Comparison of ENCODE assay signal across 18 mouse cellular contexts in the genomic region with DNA sequence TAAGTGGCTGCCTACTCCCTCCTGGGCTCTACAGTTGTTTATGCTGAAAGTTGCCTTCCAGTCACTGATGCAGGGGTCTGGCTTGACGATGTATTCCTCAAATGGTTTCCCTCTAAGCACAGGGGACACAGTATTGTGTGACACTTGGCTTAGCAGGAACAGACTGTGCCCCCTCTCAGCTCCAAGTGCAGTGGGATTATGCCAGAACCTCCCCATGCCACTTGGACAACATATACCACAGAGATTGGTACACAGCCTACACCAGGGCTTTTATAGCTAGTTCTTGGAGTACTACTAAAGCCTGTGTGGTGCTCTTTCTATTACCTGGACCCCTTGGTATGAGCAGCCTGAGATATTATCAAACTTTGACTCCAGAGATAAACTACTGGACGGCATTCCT. TPM values are rescaled to one million over a fixed set of nuclear protein-coding genes. Genes with fewer than 3 reads are reported as not detected.
A peak's percentile ranks its signal among the peaks of the same experiment; 100 is the strongest.
DNase-seq lines count a peak whose midpoint lies in the region; ATAC-seq and TF ChIP-seq lines count a peak whose summit lies in the region.
"Not testable (repeated sequence)": the region's sequence is repeated elsewhere in the genome, so short reads cannot be mapped to it uniquely, and the experiment has no call there.
"Had no signal": no experiment of that assay in that cellular context is flagged by ENCODE, and none has a peak within 500 bp of the region (broad histone marks: within the 10 kb centered on the region; RNA-seq: fewer than 3 reads in every experiment).

No protein-coding gene starts in this region.

- H3K9ac ChIP-seq in forebrain, postnatal 0 days; hindbrain, embryonic 16.5 days (ENCODE audit: low read depth, low read length); liver, adult 2 months (ENCODE audit: low read depth, low read length); liver, embryonic 13.5 days: not testable (repeated sequence)

- H3K4me2 ChIP-seq in forebrain, postnatal 0 days (ENCODE audit: low read depth); hindbrain, embryonic 16.5 days (ENCODE audit: low read length); liver, embryonic 13.5 days: not testable (repeated sequence)

- H3K4me1 ChIP-seq in forebrain, postnatal 0 days (ENCODE audit: insufficient read depth); hindbrain, embryonic 16.5 days (ENCODE audit: control insufficient read depth, insufficient read depth, low read depth, low read length); liver, adult 2 months (ENCODE audit: control insufficient read depth, insufficient read depth, low read length); liver, embryonic 13.5 days (replicated peaks): not testable (repeated sequence)

- H3K79me2 ChIP-seq in liver, adult 2 months (ENCODE audit: control insufficient read depth, insufficient read depth, low read length) = not testable (repeated sequence)

- peak; percentile 63 to 68 for DNase-seq in cerebellum, postnatal 10 days
- peak; percentile 45 to 55 for DNase-seq in cerebellum, postnatal 14 days
- not testable (repeated sequence) for DNase-seq in forebrain, postnatal 0 days; liver, adult 2 months (ENCODE audit: extremely low read depth, low read depth, low spot score); liver, embryonic 13.5 days
- peak; percentile 68 for DNase-seq in heart, adult 11 months
- peak; percentile 1 for DNase-seq in retina, embryonic 14.5 days (ENCODE audit: low spot score)

- not testable (repeated sequence) for TF ChIP-seq CTCF in forebrain, postnatal 0 days (IDR thresholded peaks at IDR 0.05; ENCODE audit: low read depth); liver, adult 2 months (IDR thresholded peaks at IDR 0.05; ENCODE audit: low read depth, low read length)

- TF ChIP-seq POLR2A in liver, adult 2 months (IDR thresholded peaks at IDR 0.05; ENCODE audit: extremely low read depth, insufficient read depth, low read length) = not testable (repeated sequence)

- WGBS in forebrain, postnatal 0 days = 66% methylated on average over 2 of the region's 2 CpGs
- 68% methylated on average over 2 of the region's 2 CpGs for WGBS in hindbrain, embryonic 16.5 days
- 47% methylated on average over 2 of the region's 2 CpGs for WGBS in liver, adult 2 months
- 49% methylated on average over 2 of the region's 2 CpGs for WGBS in liver, embryonic 13.5 days (ENCODE audit: insufficient replicate concordance)

- H3K9me3 ChIP-seq in forebrain, postnatal 0 days (ENCODE audit: low read length); hindbrain, embryonic 16.5 days (ENCODE audit: control insufficient read depth, low read length); liver, embryonic 13.5 days (replicated peaks): not testable (repeated sequence)

- peaks cover 19% of the 10 kb centered on the region for H3K36me3 ChIP-seq in forebrain, postnatal 0 days (ENCODE audit: insufficient read depth)
- not testable (repeated sequence) for H3K36me3 ChIP-seq in hindbrain, embryonic 16.5 days (ENCODE audit: control insufficient read depth, insufficient read depth, low read length); liver, adult 2 months (ENCODE audit: control insufficient read depth, insufficient read depth, low read length)
- H3K36me3 ChIP-seq in liver, embryonic 13.5 days = peaks cover 24% of the 10 kb centered on the region

- H3K27me3 ChIP-seq in forebrain, postnatal 0 days (ENCODE audit: insufficient read depth, low read length); hindbrain, embryonic 16.5 days (replicated peaks; ENCODE audit: control insufficient read depth, insufficient read depth, low read length); liver, adult 2 months (ENCODE audit: control insufficient read depth, insufficient read depth, low read length); liver, embryonic 13.5 days: not testable (repeated sequence)

- not testable (repeated sequence) for H3K27ac ChIP-seq in forebrain, postnatal 0 days (ENCODE audit: low read depth, low read length); hindbrain, embryonic 16.5 days (ENCODE audit: low read depth, low read length); liver, embryonic 13.5 days
- H3K27ac ChIP-seq in liver, adult 2 months (replicated peaks; ENCODE audit: insufficient read depth, low read depth, low read length) = peak overlapping the region; percentile 77

- H3K4me3 ChIP-seq in forebrain, postnatal 0 days (ENCODE audit: low read depth, low read length); hindbrain, embryonic 16.5 days (ENCODE audit: low read length); liver, adult 2 months (ENCODE audit: insufficient read depth, low read depth, low read length); liver, embryonic 13.5 days (replicated peaks): not testable (repeated sequence)

- peak; percentile 40; the same call in 1 of the 2 replicates for ATAC-seq in forebrain, postnatal 0 days
- ATAC-seq in hindbrain, embryonic 16.5 days = 0 out of 2 replicates have a peak, but pooled peaks have one; percentile 6
- ATAC-seq in liver, embryonic 13.5 days (ENCODE audit: low read depth) = 0 out of 2 replicates have a peak, but pooled peaks have one; percentile 22

RNA-seq across cellular contexts. Expression of a gene that starts 0.9 kb away (rescaled TPM):
- not detected in 2 replicates for total RNA-seq in forebrain, postnatal 0 days (2014; rRNA removed)
- not detected in 2 replicates for polyA plus RNA-seq in forebrain, postnatal 0 days (2015; fragmentation: Nextera tagmentation; extraction: Ambion mirVana)
- polyA plus RNA-seq in hindbrain, embryonic 16.5 days (2015; fragmentation: Nextera tagmentation; extraction: Ambion mirVana) = not detected in 2 replicates
- total RNA-seq in liver, adult 2 months (2014; rRNA removed) = 1,191 and 3,227 TPM in 2 replicates
- 8,217 and 12,671 TPM in 2 replicates for polyA plus RNA-seq in liver, adult 2 months (2012; rRNA removed)
- 2.0 and 3.7 TPM in 2 replicates for polyA plus RNA-seq in liver, embryonic 13.5 days (2015; fragmentation: Nextera tagmentation; extraction: Ambion mirVana)
- total RNA-seq: CH12.LX, ES-E14, G1E, MEL had no signal
- polyA plus RNA-seq: activated CD4-positive, CD25-positive, alpha-beta regulatory T cell, adult 4 months; brain, embryonic 14.5 days; C2C12; CD4-positive, CD25-positive, alpha-beta regulatory T cell, adult 4 months; G1E; Patski had no signal

RNA-seq across cellular contexts. Expression of a gene that starts 11.9 kb away (rescaled TPM):
- total RNA-seq in forebrain, postnatal 0 days (2014; rRNA removed) = 81.4 and 93.9 TPM in 2 replicates
- polyA plus RNA-seq in forebrain, postnatal 0 days (2015; fragmentation: Nextera tagmentation; extraction: Ambion mirVana) = 18.9 and 22.6 TPM in 2 replicates
- polyA plus RNA-seq in hindbrain, embryonic 16.5 days (2015; fragmentation: Nextera tagmentation; extraction: Ambion mirVana) = 25.7 and 27.3 TPM in 2 replicates
- 40.5 and 55.1 TPM in 2 replicates for total RNA-seq in liver, adult 2 months (2014; rRNA removed)
- polyA plus RNA-seq in liver, adult 2 months (2012; rRNA removed) = 160 and 161 TPM in 2 replicates
- 9.7 and 10.4 TPM in 2 replicates for polyA plus RNA-seq in liver, embryonic 13.5 days (2015; fragmentation: Nextera tagmentation; extraction: Ambion mirVana)

RNA-seq across cellular contexts. Expression of a gene that starts 20.2 kb away (rescaled TPM):
- total RNA-seq in forebrain, postnatal 0 days (2014; rRNA removed) = not detected in 2 replicates
- polyA plus RNA-seq in forebrain, postnatal 0 days (2015; fragmentation: Nextera tagmentation; extraction: Ambion mirVana) = not detected in 2 replicates
- 0.44 TPM in 1 of 2 replicates, not detected in the other for polyA plus RNA-seq in hindbrain, embryonic 16.5 days (2015; fragmentation: Nextera tagmentation; extraction: Ambion mirVana)
- total RNA-seq in liver, adult 2 months (2014; rRNA removed) = 445 and 548 TPM in 2 replicates
- 6,798 and 9,385 TPM in 2 replicates for polyA plus RNA-seq in liver, adult 2 months (2012; rRNA removed)
- not detected in 2 replicates for polyA plus RNA-seq in liver, embryonic 13.5 days (2015; fragmentation: Nextera tagmentation; extraction: Ambion mirVana)
- total RNA-seq: CH12.LX, ES-E14, G1E, MEL had no signal
- polyA plus RNA-seq: activated CD4-positive, CD25-positive, alpha-beta regulatory T cell, adult 4 months; brain, embryonic 14.5 days; C2C12; CD4-positive, CD25-positive, alpha-beta regulatory T cell, adult 4 months; G1E; Patski had no signal

RNA-seq across cellular contexts. Expression of a gene that starts 28.6 kb away (rescaled TPM):
- total RNA-seq in forebrain, postnatal 0 days (2014; rRNA removed) = 17.6 and 19.3 TPM in 2 replicates
- polyA plus RNA-seq in forebrain, postnatal 0 days (2015; fragmentation: Nextera tagmentation; extraction: Ambion mirVana) = 25.1 and 25.9 TPM in 2 replicates
- polyA plus RNA-seq in hindbrain, embryonic 16.5 days (2015; fragmentation: Nextera tagmentation; extraction: Ambion mirVana) = 24.1 and 27.8 TPM in 2 replicates
- total RNA-seq in liver, adult 2 months (2014; rRNA removed) = 75.7 and 86.7 TPM in 2 replicates
- polyA plus RNA-seq in liver, adult 2 months (2012; rRNA removed) = 289 and 362 TPM in 2 replicates
- polyA plus RNA-seq in liver, embryonic 13.5 days (2015; fragmentation: Nextera tagmentation; extraction: Ambion mirVana) = 20.9 and 22.3 TPM in 2 replicates
- total RNA-seq: MEL had no signal
- polyA plus RNA-seq: G1E had no signal

RNA-seq across cellular contexts. Expression of a gene that starts 28.9 kb away (rescaled TPM):
- 0.08 and 0.48 TPM in 2 replicates for total RNA-seq in forebrain, postnatal 0 days (2014; rRNA removed)
- polyA plus RNA-seq in forebrain, postnatal 0 days (2015; fragmentation: Nextera tagmentation; extraction: Ambion mirVana) = 0.50 and 0.78 TPM in 2 replicates
- 0.63 and 0.82 TPM in 2 replicates for polyA plus RNA-seq in hindbrain, embryonic 16.5 days (2015; fragmentation: Nextera tagmentation; extraction: Ambion mirVana)
- 2.4 and 3.0 TPM in 2 replicates for total RNA-seq in liver, adult 2 months (2014; rRNA removed)
- polyA plus RNA-seq in liver, adult 2 months (2012; rRNA removed) = 3.7 and 3.9 TPM in 2 replicates
- polyA plus RNA-seq in liver, embryonic 13.5 days (2015; fragmentation: Nextera tagmentation; extraction: Ambion mirVana) = 2.1 TPM in 2 replicates
- total RNA-seq: adrenal gland, postnatal 25 days; CH12.LX; MEL had no signal
- polyA plus RNA-seq: C2C12 had no signal

Comparison
In these comparisons a context has a peak if more than half of its experiments do, and no peak if none do; other contexts are left out.
1. RNA of a gene that starts 0.9 kb away (polyA plus RNA-seq): 8,217 to 12,671 TPM in liver, adult 2 months; 2.0 to 3.7 TPM in liver, embryonic 13.5 days, not detected in hindbrain, embryonic 16.5 days and not detected in forebrain, postnatal 0 days; every median in the first group is over 1,000 times any median in the second.
2. RNA of a gene that starts 20.2 kb away (polyA plus RNA-seq): 6,798 to 9,385 TPM in liver, adult 2 months; 0.44 TPM in hindbrain, embryonic 16.5 days, not detected in forebrain, postnatal 0 days and not detected in liver, embryonic 13.5 days; every median in the first group is over 1,000 times any median in the second.
3. Peak in every context shown above with its lines, with median percentiles within 50 percentile points of each other: ATAC-seq.